Mouse (Mus musculus) thymus, adult 2 months (tissue): ENCODE data around the gene Gm45717. TPM values are rescaled to one million over a fixed set of nuclear protein-coding genes. Genes with fewer than 3 reads are reported as not detected.

Experiments
- DNase-seq: peaks from one replicate; pipeline ENCODE4 v3.0.0; 2021
- H3K27ac ChIP-seq: fragments of 200-500 bp; 2 replicates; pipeline ENCODE4 v1.5.1; 2012; ENCODE audit warnings: low read length, control low read depth; ENCODE audit not compliant: control insufficient read depth, insufficient read depth
- H3K27me3 ChIP-seq: fragments of 200-500 bp; 2 replicates; pipeline ENCODE4 v1.6.1; 2012; ENCODE audit warnings: mild to moderate bottlenecking, low read length, moderate library complexity, mixed read lengths; ENCODE audit not compliant: control insufficient read depth, insufficient read depth
- H3K36me3 ChIP-seq: fragments of 200-500 bp; 2 replicates; pipeline ENCODE4 v1.6.1; 2012; ENCODE audit warnings: mild to moderate bottlenecking, low read length, moderate library complexity; ENCODE audit not compliant: control insufficient read depth, insufficient read depth
- H3K4me1 ChIP-seq: fragments of 200-500 bp; replicated peaks from 2 replicates; pipeline ENCODE4 v1.6.1; 2012; ENCODE audit warnings: low read length; ENCODE audit not compliant: control insufficient read depth, insufficient read depth
- H3K4me3 ChIP-seq: fragments of 200-500 bp; 2 replicates; pipeline ENCODE4 v1.5.1; 2012; ENCODE audit warnings: mild to moderate bottlenecking, low read length, control low read depth, moderate library complexity; ENCODE audit not compliant: control insufficient read depth, insufficient read depth
- CTCF ChIP-seq: fragments of 200-500 bp; IDR thresholded peaks from 2 replicates; pipeline ENCODE4 v1.5.1; 2012; ENCODE audit warnings: mild to moderate bottlenecking, control low read depth, low read length, moderate library complexity, borderline replicate concordance; ENCODE audit not compliant: control insufficient read depth, poor library complexity, insufficient read depth; ENCODE audit errors: extremely low read depth
- POLR2A ChIP-seq: fragments of 200-500 bp; IDR thresholded peaks from 2 replicates; pipeline ENCODE4 v1.6.1; 2012; ENCODE audit warnings: mild to moderate bottlenecking, low read length, control low read depth, moderate library complexity; ENCODE audit not compliant: control insufficient read depth, poor library complexity, insufficient read depth; ENCODE audit errors: extremely low read depth
- WGBS: fragments of 180-500 bp; shearing (Covaris S2); methylation state at CpG from one replicate; pipeline ENCODE4 v1.1.7; 2018; 5-methylcytosine and 5-hydroxymethylcytosine counted together
- polyA plus RNA-seq: library from polyadenylated mRNA; depleted of rRNA; stranded (reverse); fragments of >200 nt; gene quantifications from 2 replicates; pipeline ENCODE4 v1.2.3, GENCODE M21; 2012; rRNA removed

The Gm45717 gene
- not detected in 2 replicates for polyA plus RNA-seq

DNA sequence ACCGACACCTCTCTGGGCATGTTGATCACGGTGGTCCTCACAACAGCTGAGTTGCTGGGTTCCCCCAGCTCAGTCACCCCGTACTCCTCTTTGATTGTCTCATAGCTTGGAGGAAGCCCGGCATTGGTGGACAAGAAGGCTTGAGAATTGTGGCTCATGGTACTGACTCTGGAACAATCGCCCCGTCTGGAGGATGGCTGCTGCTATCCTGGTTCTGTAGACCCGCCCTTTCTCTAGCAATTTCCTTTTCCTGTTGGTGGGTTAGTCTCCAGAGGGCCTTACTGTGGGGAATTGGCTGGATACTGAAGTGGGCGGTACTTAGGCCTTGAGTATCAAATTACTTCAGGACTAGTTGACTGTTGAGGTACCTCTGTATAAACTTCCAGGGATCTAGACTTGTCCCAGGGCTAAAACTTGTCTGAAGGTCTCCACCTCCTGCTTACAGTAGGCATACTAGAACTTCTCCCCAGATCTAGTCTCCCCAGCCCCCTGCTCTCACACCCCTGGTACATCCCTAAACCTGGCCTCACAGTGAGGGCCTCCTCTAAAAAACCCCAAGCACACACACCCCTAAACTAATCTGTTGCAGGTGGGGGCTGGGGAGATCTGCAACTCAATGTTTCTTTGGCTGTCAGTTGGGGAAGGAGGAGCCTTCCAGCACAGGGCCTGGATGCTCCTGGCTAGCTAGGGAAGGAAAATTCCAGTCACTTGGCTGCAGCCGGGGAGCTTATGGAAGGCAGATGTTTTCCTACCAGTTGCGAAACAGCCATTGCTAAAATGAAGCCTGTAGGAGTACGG lies at the start of gene Gm45717, which contains the start of gene Ifitm2:
TSS of gene Gm45717 (minus strand) at position 180 of the 798 bp plus-strand sequence.
TSS of gene Ifitm2 (minus strand) at position 230 of the 798 bp plus-strand sequence.
- DNase-seq: no peak
- H3K27ac ChIP-seq: 0 out of 2 replicates have a peak within 1 kb of the TSS, but pooled peaks have one; percentile 0
- peak within 1 kb of the TSS; percentile 11 for H3K4me3 ChIP-seq
- peaks cover 16% of the 10 kb centered on the region; the same call in 1 of the 2 replicates for H3K4me1 ChIP-seq
- TF ChIP-seq POLR2A: no peak
- no peak for TF ChIP-seq CTCF
- no peaks in the 10 kb centered on the region for H3K27me3 ChIP-seq
- WGBS: 32% methylated on average over 11 of the region's 11 CpGs
- H3K36me3 ChIP-seq: no peaks in the 10 kb centered on the region

DNA sequence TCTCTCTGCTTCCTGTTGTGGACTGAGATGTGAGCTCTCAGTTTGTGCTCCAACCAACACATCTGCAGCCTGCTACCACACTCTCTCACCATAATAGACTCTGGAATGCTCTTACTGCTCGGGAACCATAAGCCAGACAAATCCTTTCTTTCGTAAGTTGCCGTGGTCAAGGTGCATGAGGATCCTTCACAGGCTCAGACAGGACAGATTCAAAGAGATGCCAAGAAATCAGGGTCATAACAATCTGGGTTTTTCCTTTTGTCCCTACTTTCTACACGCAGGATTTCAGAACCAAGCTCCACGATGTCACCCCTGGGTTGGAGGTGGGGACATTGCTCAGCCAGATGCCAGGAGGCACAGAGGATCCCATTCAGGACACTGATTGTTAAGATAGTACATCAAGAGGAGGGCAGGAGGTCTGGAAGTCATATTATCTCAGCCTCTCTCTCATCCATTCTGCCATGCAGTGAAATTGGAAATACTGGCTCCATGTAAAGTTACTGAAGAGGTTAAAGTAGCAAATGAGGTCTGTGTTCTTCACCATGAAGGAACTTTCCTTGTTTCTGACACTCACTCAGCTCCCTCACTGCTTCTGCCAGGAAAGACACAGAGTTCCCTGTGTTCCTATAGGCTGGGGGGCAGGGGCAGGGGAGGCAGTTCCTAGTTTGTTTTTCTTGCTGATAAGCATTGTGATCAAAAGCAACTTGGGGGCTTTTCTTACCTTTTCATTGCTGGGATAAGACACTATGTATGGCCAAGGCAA lies 47.7 kb upstream of the Gm45717 start:
- TF ChIP-seq CTCF: no peak
- no peak for TF ChIP-seq POLR2A
- H3K4me1 ChIP-seq: no peaks in the 10 kb centered on the region
- H3K27me3 ChIP-seq: no peaks in the 10 kb centered on the region
- 96% methylated on average over 5 of the region's 5 CpGs for WGBS
- H3K36me3 ChIP-seq: no peaks in the 10 kb centered on the region
- no peak overlapping the region for H3K4me3 ChIP-seq
- no peak overlapping the region for H3K27ac ChIP-seq
- DNase-seq: no peak

DNA sequence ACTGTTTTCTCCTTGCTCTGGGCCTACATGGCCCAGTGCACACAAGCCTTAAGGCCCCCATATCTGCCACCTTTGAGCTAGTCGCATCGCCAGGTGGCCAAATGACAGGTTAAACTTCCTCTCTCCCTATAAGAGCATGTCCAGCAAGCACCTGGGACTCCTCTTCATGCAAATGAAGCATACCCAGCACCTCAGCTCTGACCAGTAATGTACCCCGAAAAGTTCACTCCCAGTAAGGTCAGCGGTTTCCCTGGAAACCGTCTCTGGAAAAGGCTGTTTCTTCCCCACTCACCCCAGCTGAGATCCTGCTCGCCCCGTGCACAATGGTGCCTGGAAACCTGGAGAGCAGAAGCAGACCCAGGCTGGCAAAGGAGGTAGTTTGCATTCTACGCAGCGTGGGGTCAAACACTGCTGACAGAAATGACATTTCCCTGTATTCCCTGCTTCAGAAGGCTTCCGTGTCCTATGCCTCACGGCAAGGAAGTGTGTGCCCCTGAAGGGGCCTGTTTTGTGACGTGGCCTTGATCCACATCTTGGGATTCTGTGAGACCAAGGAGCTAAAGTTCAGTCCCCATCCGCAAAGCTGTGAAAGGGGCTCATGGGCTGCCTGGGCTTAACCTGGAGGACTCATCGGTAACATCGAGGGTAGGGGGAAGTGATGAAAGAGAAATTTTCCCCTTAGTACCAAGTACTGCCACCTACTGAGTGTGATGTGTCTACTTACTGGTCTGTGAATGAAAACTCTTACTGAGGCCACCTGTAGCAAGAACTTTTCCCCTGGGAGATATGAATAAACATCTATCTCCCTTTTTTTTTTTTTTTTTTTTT lies 45.4 kb upstream of the Gm45717 start:
- TF ChIP-seq CTCF (no peak), POLR2A (no peak)
- WGBS: 89% methylated on average over 15 of the region's 15 CpGs
- Histone ChIP-seq H3K27ac (no peak overlapping the region), H3K4me3 (no peak overlapping the region), H3K4me1 (no peaks in the 10 kb centered on the region), H3K36me3 (no peaks in the 10 kb centered on the region), H3K27me3 (no peaks in the 10 kb centered on the region)
- DNase-seq: no peak

DNA sequence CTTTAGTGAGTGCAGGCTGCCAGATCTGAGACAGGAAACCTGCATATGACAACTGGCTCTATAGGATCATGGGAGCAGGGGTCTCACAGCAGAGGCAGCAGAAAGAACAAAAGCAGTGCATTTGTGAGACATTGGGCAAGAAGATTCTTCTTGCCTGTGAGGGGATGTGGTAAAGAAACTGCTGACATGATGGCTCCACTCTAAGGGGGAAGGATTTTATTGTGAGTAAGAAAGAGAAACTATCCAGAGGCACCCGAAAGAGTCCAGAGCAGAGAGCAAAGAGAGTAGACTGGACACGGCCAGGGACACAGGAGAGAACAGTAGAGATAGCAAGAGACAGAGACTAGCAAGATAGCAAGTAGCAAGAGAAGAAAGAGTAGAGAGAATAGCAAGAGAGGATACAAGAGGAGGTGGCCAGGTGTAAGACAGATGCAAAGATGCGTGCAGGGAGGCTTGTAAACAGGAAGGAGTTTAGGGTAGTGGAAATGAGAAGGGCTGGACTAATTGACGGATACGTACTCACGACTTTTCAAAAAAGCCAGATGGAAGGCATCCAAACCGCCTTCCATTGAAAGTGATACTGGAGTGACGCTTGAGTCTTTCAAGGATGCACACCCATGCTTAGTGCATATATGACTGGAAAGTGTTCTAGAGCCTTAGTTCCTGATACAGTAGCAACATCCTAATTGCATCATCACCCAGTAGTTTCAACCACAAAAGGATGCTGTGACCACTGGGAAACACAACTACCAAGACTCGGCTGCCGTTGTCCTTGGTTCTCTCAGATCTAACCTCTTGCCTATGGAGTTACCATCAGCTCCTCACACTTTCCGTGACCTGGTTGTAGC lies 43.3 kb upstream of the Gm45717 start:
- Histone ChIP-seq H3K36me3 (no peaks in the 10 kb centered on the region), H3K27me3 (no peaks in the 10 kb centered on the region), H3K4me3 (no peak overlapping the region), H3K4me1 (no peaks in the 10 kb centered on the region), H3K27ac (no peak overlapping the region)
- no peak for DNase-seq
- WGBS: 37% methylated on average over 11 of the region's 11 CpGs
- TF ChIP-seq CTCF (no peak), POLR2A (no peak)

DNA sequence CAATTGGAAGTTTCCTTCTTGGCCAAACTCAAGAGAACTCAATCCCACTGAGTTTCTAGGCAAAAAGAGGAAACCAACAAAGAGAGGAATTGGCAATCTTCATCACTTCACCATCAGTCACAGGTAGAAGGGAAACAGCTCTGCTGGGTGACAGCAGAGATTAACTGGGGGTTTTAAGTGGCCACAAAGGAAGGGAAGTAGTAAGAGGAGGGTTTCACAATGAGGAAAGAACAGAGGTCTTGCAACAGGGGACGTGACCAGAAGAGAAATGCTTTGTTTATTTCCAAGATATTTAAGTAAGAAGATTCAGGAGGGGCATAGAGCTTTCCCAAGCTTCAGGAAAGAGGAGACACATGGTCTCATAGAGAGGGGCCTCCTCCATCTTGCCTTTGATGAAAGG lies 42.1 kb upstream of the Gm45717 start:
- Histone ChIP-seq H3K27ac (no peak overlapping the region), H3K4me1 (no peaks in the 10 kb centered on the region), H3K4me3 (no peak overlapping the region), H3K36me3 (no peaks in the 10 kb centered on the region), H3K27me3 (no peaks in the 10 kb centered on the region)
- no peak for DNase-seq
- WGBS: 42% methylated on average over 1 of the region's 1 CpGs
- TF ChIP-seq POLR2A (no peak), CTCF (no peak)
